Mouse (Mus musculus) hindbrain, embryonic 14.5 days (tissue): ENCODE results near the gene Myo1e. TPM values are rescaled to one million over a fixed set of nuclear protein-coding genes. Genes with fewer than 3 reads are reported as not detected.

ENCODE experiments used
- ATAC-seq: fragments of 200-750 bp; cut with Nextera tagmentation; 2 replicates; pipeline ENCODE4 v1.8.0; 2017; ENCODE audit warnings: moderate number of reproducible peaks, mild to moderate bottlenecking, moderate TSS enrichment, moderate library complexity; ENCODE audit not compliant: low FRiP score
- DNase-seq: peaks from one replicate; pipeline ENCODE4 v3.0.0-alpha.2; 2015; ENCODE audit warnings: low spot score
- H3K27ac ChIP-seq: fragments of 300-500 bp; sonication (generic); 2 replicates; pipeline ENCODE4 v1.5.1; 2014; ENCODE audit warnings: mild to moderate bottlenecking, moderate library complexity
- H3K27me3 ChIP-seq: fragments of 300-500 bp; sonication (generic); 2 replicates; pipeline ENCODE4 v1.6.1; 2014; ENCODE audit warnings: mild to moderate bottlenecking, low read length, mixed read lengths; ENCODE audit not compliant: control insufficient read depth, insufficient read depth
- H3K36me3 ChIP-seq: fragments of 300-500 bp; sonication (generic); replicated peaks from 2 replicates; pipeline ENCODE4 v1.6.1; 2014; ENCODE audit not compliant: control insufficient read depth, insufficient read depth
- H3K4me1 ChIP-seq: fragments of 300-500 bp; sonication (generic); replicated peaks from 2 replicates; pipeline ENCODE4 v1.6.1; 2014; ENCODE audit warnings: antibody characterized with exemption, low read length, mixed read lengths; ENCODE audit not compliant: control insufficient read depth, insufficient read depth
- H3K4me2 ChIP-seq: fragments of 300-500 bp; sonication (generic); replicated peaks from 2 replicates; pipeline ENCODE4 v1.6.1; 2014; ENCODE audit warnings: mild to moderate bottlenecking, moderate library complexity
- H3K4me3 ChIP-seq: fragments of 300-500 bp; sonication (generic); replicated peaks from 2 replicates; pipeline ENCODE4 v1.5.1; 2014; ENCODE audit warnings: mild to moderate bottlenecking, low read length
- H3K9ac ChIP-seq: fragments of 300-500 bp; sonication (generic); 2 replicates; pipeline ENCODE4 v1.6.1; 2014
- H3K9me3 ChIP-seq: fragments of 300-500 bp; sonication (generic); 2 replicates; pipeline ENCODE4 v1.6.1; 2016; ENCODE audit warnings: low read length; ENCODE audit not compliant: control insufficient read depth
- WGBS: fragments of 180-500 bp; shearing (Covaris S2); extraction: QIAGEN DNeasy Blood & Tissue Kit; methylation state at CpG from one replicate; pipeline ENCODE4 v1.1.7; 2014; 5-methylcytosine and 5-hydroxymethylcytosine counted together
- polyA plus RNA-seq: library from polyadenylated mRNA; unstranded; fragments of >200 nt; fragmentation: Nextera tagmentation; extraction: Ambion mirVana; gene quantifications from 2 replicates; pipeline ENCODE4 v1.2.1, GENCODE M21; 2014

Myo1e gene
- polyA plus RNA-seq, 1 experiment from 2014 or later, result 7.9 TPM

DNA sequence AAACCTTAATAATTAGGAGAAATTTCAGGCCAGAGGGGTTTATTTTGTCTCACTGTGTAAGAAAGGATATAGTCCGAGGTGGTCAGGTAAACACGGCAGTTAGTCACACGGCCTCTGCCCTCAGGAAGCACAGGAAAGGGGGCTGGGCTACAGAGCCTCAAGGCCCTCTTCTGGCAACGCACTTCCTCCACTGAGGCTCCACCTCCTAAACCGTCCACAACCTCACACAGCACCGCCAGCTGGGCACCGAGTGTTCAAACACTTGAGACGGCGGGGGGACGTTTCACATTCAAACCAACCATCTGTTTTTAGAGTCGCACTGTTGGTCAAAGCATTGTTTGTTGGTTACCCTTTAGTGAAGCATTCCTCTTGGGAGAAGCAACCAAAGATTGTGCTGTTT is 12.5 kb upstream of the Myo1e start:
- no peak overlapping the region for H3K27ac ChIP-seq
- H3K9me3 ChIP-seq, result no peaks in the 10 kb centered on the region
- ATAC-seq (no peak), DNase-seq (no peak)
- H3K4me2 ChIP-seq, result no peak overlapping the region
- H3K9ac ChIP-seq, result no peak overlapping the region
- H3K36me3 ChIP-seq, result no peaks in the 10 kb centered on the region
- WGBS, result 79% methylated on average over 11 of the region's 11 CpGs
- H3K4me1 ChIP-seq, result no peaks in the 10 kb centered on the region
- H3K4me3 ChIP-seq, result no peak overlapping the region
- H3K27me3 ChIP-seq, result no peaks in the 10 kb centered on the region

DNA sequence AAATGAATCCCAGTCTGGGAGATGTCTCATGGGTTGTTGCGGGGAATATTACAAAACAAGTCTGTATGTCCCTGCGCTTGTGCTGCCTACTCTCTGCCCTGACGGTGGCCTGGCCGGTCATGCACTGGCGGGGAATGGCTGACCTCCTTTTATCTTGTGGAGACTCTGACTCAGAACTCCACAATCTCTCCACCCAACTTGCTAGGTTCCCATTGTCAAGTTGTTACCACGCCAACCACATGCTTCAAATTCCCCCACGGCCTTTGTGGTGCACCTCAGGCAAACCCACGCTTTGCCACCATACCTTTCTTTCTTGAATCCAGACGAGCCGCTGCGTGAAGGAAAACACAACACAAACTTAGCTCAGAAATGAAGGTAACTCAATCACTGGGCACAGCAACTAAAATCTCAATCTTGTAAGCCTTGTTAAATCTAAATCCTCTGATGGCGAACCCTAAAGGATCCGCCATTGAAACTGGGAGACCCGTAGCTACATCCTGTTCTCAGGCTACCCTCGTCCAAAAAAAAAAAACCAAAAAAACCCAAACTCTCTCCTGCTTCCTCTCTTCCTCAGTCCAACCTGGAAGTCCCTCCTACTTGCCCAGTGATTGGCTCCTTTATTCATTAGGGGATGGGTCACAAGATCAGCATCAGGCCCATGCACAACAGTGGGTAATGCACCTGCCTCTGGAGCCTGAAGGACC is 10.0 kb upstream of the Myo1e start:
- Histone ChIP-seq H3K36me3 (no peaks in the 10 kb centered on the region), H3K4me3 (no peak overlapping the region), H3K4me2 (no peak overlapping the region), H3K4me1 (no peaks in the 10 kb centered on the region), H3K27me3 (no peaks in the 10 kb centered on the region), H3K27ac (no peak overlapping the region), H3K9ac (no peak overlapping the region), H3K9me3 (no peaks in the 10 kb centered on the region)
- DNase-seq (no peak), ATAC-seq (no peak)
- WGBS, result 65% methylated on average over 15 of the region's 15 CpGs

DNA sequence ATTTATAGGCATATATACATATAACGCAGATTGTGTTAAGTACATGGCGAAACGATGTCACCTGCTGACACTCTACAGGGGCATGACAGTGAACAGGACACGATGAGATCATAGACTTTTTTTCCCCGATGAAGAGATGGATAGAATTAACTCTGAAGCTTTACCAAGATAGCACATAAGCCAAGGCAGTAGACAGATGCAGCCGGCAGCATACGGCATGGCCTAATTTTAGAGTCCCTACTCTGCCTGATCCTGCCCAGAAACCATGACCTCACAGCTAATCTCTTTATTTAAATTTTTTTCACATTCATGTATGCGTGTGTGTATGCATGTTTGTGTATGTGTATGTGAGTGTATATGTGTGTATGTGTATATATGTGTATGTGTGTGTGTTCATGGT is 9.2 kb upstream of the Myo1e start:
- Histone ChIP-seq H3K4me2 (no peak overlapping the region), H3K9me3 (no peaks in the 10 kb centered on the region), H3K4me3 (no peak overlapping the region), H3K27ac (no peak overlapping the region), H3K36me3 (no peaks in the 10 kb centered on the region), H3K4me1 (no peaks in the 10 kb centered on the region), H3K27me3 (no peaks in the 10 kb centered on the region), H3K9ac (no peak overlapping the region)
- 93% methylated on average over 8 of the region's 8 CpGs for WGBS
- no peak for DNase-seq
- ATAC-seq, result no peak

DNA sequence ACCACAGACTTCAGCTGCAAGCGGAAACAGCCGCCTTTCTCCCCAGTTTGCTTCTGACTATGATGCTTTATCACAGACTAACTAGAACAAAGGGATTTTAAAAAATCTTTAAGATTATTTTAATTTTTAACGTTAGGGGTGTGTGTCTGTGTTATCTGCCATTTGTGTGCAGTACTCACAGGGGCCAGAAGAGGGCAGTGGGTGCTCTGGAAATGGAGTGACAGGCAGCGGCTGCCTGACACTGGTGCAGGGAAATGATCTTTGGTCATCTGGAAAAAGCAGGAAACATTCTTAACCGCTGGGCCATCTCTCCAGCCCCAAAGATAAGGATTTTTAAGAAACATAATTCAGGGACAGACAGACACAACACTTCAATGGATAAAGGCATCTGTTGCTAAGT is 4.4 kb upstream of the Myo1e start:
- H3K36me3 ChIP-seq, result no peaks in the 10 kb centered on the region
- H3K4me1 ChIP-seq, result 0 out of 2 replicates have a peak, but pooled peaks cover under 1% of the 10 kb centered on the region
- DNase-seq (no peak), ATAC-seq (no peak)
- no peak overlapping the region for H3K4me2 ChIP-seq
- H3K4me3 ChIP-seq, result no peak overlapping the region
- H3K9me3 ChIP-seq, result no peaks in the 10 kb centered on the region
- no peak overlapping the region for H3K9ac ChIP-seq
- no peak overlapping the region for H3K27ac ChIP-seq
- WGBS, result 70% methylated on average over 5 of the region's 5 CpGs
- peaks cover 4% of the 10 kb centered on the region; the same call in 1 of the 2 replicates for H3K27me3 ChIP-seq

DNA sequence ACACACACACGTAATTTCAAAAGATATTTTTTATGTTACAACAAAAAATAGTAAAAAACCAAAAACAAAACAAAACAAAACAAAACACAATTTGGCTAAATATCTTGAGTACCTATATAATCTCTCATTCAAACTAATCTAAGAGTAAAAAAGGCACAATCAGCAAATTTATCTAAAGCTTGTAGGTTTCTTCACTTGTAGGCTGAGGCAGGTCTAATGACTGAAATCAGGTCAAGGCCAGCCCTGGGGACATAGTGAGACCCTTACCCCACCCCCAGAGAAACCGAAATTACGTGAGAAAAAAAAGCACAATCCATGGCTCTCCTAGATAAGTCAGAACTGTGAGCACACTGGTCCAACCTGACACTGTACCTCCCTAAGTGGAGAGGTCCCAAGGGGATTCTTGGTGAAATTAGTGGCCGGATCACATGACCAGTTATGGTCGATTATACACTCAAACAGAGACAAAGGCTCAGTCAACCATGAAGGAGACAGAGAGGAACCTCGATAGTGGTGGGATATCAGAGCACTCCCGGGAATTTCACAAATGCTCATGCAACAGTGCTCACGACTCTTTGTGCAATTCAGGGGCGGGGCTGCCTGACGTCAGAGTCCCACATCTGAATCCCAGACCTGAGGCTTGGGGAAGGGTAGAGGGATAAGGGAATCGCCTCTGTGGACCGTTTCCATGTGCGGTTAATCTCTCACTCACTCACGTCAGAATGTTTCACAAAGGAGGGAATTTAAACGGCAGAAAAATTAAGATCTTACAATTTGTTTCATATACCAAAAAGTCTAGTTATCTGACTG is 3.7 kb upstream of the Myo1e start:
- Histone ChIP-seq H3K4me3 (no peak overlapping the region), H3K27ac (no peak overlapping the region), H3K4me2 (no peak overlapping the region), H3K9ac (no peak overlapping the region), H3K9me3 (no peaks in the 10 kb centered on the region), H3K36me3 (no peaks in the 10 kb centered on the region), H3K27me3 (peaks cover 4% of the 10 kb centered on the region; the same call in 1 of the 2 replicates), H3K4me1 (peaks cover 8% of the 10 kb centered on the region; the same call in 1 of the 2 replicates)
- WGBS, result 55% methylated on average over 15 of the region's 15 CpGs
- ATAC-seq, result no peak
- no peak for DNase-seq

DNA sequence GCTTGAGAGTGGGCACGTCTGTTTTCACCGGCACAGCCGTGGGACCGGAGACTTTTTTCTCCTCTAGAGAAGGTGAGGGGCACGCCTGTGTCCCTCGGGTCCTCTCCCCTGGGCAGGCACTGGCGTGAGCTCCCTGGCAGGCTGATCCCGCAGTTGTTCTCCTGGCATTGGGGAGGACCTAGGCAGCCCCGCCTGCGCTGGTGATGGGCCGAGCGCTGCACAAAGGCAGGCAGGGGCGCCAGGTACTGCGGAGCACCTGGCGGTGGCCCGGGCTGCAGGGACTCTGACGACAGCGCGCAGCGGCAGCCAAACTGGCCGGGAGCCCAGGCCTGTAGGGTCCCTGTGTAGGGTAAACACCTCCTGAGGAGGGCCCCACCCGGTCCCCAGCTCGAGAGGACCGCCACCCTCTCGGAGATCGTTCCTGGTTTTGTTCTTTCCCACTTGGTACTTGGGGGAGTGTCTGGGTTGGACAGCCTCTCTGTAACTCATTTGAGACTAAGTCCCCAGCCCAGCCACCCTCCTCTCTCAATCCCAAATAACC is 901 bp downstream of the Myo1e start:
- peak overlapping the region; percentile 43 for H3K27ac ChIP-seq
- H3K9me3 ChIP-seq, result no peaks in the 10 kb centered on the region
- peak overlapping the region; percentile 97 for H3K4me2 ChIP-seq
- 0% methylated on average over 26 of the region's 26 CpGs for WGBS
- no peaks in the 10 kb centered on the region for H3K36me3 ChIP-seq
- peak overlapping the region; percentile 57 for H3K4me3 ChIP-seq
- ATAC-seq, result peak; percentile 35; the same call in 1 of the 2 replicates
- peaks cover 4% of the 10 kb centered on the region; the same call in 1 of the 2 replicates for H3K27me3 ChIP-seq
- peaks cover 13% of the 10 kb centered on the region; the same call in 1 of the 2 replicates for H3K4me1 ChIP-seq
- DNase-seq, result no peak
- H3K9ac ChIP-seq, result peak overlapping the region; percentile 57

DNA sequence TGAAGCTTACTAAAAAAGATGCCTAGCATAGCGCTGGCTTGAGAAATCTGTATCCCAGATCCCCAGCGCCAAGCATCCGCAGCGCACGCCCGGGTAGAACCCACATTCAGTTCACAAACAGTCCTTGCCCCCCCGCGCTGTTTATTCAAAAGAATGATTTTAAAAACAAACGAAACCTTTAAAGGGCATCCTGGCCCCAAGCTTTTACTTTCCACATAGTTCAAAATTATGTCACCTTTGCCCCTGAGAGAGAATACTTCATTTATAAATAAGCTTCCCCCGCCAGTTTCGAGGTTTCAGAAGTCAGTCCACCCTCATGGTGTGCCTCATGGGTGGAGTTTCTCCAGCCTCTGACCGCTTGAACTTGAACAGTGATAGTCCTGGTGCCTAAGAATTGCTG is 1.6 kb downstream of the Myo1e start:
- Histone ChIP-seq H3K4me1 (peaks cover 13% of the 10 kb centered on the region; the same call in 1 of the 2 replicates), H3K9me3 (no peaks in the 10 kb centered on the region), H3K27ac (peak overlapping the region; percentile 43; the same call in 1 of the 2 replicates), H3K4me2 (peak overlapping the region; percentile 97), H3K27me3 (peaks cover 4% of the 10 kb centered on the region; the same call in 1 of the 2 replicates), H3K4me3 (peak overlapping the region; percentile 57), H3K9ac (peak overlapping the region; percentile 57; the same call in 1 of the 2 replicates), H3K36me3 (no peaks in the 10 kb centered on the region)
- WGBS, result 15% methylated on average over 12 of the region's 12 CpGs
- DNase-seq (no peak), ATAC-seq (no peak)

DNA sequence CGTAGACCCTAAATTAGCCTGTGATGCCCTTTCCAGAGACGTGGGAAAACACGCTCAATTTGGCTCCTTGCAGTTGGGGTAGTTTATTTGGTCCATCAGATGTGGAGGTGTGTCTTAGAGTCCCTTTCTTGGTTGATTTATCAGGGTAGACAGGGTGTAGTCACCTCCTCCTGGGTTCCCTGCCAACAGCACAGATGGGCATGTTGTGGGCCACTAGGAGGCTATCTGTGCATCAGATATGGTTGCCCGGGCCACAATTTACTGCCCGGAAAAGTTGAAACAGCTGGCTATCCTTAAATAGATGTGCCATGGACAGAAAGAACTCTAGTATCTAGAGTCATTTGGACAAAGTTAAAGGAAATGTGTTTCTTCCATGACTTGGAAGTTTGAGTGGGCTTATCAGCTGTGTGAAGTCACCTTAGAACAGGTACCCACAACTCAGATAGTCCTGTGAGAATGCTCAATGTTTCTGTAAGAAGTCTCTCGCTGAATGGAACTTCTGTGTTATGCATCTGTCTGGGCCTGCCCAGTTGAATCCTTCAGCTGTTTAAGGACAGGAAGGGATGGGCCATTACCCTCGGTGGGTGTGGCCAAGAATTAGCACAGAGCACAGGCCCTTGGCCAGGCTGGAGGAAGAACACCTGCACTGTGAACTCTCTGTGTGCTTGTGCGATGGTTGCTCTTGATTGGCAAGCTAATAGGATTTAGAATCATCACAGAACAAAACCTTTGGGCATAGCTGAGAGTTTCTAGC is 2.3 kb downstream of the Myo1e start:
- ATAC-seq (no peak), DNase-seq (no peak)
- peak overlapping the region; percentile 97 for H3K4me2 ChIP-seq
- H3K9me3 ChIP-seq, result no peaks in the 10 kb centered on the region
- H3K9ac ChIP-seq, result no peak overlapping the region
- H3K36me3 ChIP-seq, result no peaks in the 10 kb centered on the region
- H3K27me3 ChIP-seq, result peaks cover 4% of the 10 kb centered on the region; the same call in 1 of the 2 replicates
- H3K4me1 ChIP-seq, result peaks cover 13% of the 10 kb centered on the region; the same call in 1 of the 2 replicates
- H3K4me3 ChIP-seq, result no peak overlapping the region
- WGBS, result 78% methylated on average over 8 of the region's 8 CpGs
- no peak overlapping the region for H3K27ac ChIP-seq
